Mouse (Mus musculus) spleen, embryonic (tissue): Measurements from ENCODE around the gene Cep70.

Experiments used
- CTCF ChIA-PET: fragments of 350-600 bp; sonication (Branson Sonifier 250); formaldehyde crosslinking; loops from one replicate; lab custom pipeline; 2022; lab: Charles Lee

Cep70 gene

GRCm38 (mm10) chr9:99319343-99319951 lies 76.3 kb downstream of the Cep70 start:
- CTCF ChIA-PET = no interaction called here

- CTCF ChIA-PET = no interaction called here
These were observed 76.8 kb downstream of the Cep70 start for GRCm38 (mm10) chr9:99320006-99320405.

DNA sequence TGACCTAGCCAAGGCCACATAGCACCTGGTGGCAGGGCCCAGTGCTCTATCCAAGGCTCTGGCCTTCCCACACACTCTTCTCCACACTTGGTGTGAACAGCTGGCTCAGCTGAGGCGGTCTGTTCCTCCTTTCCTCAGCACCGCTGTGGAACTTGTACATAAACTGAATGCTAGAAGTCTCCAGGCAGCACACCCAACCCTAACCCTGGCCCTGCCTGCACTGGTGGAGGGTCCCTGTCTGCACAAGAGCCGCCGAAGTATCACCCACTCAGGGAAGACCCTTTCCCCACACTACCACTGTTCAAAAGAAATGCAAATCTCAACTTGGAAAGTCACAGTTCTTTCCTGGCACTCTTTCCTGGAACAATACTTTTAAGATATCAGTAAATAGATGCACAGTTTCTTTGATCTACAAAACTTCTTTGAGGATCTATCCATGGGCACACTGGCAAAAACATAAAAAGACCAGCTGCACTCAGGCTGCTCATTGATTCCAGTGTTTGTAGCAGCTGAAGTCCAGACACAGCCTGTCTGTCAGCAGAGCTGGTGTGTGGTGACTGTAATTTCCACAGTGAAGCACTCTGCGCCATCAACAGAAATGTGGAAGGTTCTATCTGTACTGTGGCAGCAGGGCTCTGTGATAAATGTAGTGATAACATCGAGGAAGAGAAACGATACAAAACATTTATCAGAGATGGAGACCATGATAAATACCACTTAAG lies 82.2 kb downstream of the Cep70 start:
- CTCF ChIA-PET = no interaction called here

DNA sequence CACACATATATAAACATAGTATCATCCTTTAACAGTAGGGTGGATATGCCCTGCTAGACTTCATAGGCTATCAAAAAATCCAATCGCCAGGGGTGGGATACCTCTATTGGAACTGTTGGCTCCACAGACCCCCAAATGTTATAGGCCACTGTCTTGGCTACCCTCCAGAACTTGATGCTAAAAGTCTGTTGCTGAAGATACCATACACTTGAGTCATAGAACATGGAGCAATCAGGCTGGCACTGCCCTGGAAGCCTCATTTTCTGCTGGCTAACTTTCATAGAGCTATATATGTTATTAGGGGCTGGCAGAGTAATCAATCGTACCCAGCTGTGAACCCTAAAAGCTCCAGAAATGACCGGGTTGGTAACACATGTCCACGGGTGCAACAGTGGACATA lies 82.8 kb downstream of the Cep70 start:
- CTCF ChIA-PET = no interaction called here

DNA sequence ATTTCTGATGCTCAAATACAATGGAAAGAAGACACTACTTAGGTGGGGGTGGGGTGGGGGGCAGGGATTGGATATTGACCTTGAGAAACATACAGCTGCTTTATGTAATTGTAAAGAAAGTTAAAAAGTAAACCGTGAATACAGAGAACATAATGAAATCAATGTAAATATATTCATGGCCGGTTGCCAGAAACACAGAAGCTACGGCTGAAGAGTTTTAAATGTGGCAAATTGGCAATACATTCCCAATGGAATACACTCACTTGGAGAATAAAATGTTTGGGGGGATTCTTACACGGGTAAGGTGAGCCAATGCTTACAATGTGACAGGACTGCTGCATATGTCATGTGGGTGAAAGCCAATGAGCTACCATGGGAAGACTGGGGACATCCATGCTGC lies 83.7 kb downstream of the Cep70 start:
- CTCF ChIA-PET = no interaction called here

DNA sequence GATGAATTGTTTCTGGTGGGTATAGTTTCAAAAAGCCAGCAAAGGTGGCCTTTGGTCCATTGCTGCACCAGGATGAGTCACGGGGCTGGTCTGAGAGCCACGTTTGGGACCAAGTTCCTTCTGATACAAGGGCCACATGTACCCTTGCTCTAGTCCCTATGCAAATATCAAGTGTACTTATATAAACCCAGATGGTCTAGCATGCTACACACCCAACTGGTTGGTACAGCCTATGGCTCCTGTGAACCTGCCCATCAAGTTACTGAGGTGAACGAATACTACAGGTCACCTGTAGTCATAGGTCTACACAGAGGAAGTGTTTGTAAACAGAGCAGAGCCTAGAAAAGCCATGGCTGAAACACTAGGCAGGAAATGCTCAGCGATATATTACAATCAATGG lies 93.4 kb downstream of the Cep70 start:
- CTCF ChIA-PET = no interaction called here

GRCm38 (mm10) chr9:99338293-99338692 lies 95.1 kb downstream of the Cep70 start:
- CTCF ChIA-PET = no interaction called here

DNA sequence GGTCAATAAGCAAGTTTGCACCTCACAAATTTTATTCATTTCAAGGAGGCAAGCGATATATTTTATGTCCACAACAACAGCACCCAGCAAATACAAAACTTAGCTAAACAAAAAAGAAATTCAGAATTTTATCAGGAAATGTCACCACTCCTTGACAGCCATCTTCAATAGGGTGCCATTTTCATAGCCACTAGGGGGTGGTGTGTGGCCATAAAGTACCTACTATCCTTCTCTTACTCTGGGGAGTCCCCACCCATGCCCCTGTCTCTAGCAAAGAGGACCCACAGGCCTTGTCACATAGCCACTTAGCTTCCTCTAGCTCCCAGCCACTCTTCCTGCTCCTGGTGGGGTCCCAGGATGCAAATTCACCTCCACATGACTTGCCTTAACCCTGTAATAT lies 96.0 kb downstream of the Cep70 start:
- CTCF ChIA-PET = no interaction called here

- CTCF ChIA-PET = no interaction called here
These were observed 97.0 kb downstream of the Cep70 start for GRCm38 (mm10) chr9:99340126-99340525.

DNA sequence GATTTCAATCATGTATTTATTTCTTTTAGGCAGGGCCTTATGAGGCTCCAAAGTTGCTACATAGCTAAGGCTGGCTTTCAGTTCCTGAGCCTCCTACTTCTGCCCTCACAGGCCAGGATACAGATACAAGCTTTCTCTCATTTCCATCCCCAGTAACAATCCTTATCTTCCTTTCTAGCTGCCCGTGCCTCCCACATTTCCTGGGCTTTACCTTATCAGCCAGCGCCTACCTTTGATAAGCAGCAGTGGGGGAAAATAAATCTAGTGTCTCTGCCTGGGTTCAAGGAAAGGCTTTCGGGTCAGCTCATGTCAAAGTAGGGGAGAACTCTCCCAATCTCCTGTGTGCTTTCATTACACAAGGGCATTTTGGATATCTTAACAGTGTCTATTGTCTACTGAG lies 98.4 kb downstream of the Cep70 start:
- CTCF ChIA-PET = interaction anchor here (0.7 kb wide), 1 partner anchor 209 kb away, joined by 7 read pairs; no protein-coding TSS in a partner anchor

DNA sequence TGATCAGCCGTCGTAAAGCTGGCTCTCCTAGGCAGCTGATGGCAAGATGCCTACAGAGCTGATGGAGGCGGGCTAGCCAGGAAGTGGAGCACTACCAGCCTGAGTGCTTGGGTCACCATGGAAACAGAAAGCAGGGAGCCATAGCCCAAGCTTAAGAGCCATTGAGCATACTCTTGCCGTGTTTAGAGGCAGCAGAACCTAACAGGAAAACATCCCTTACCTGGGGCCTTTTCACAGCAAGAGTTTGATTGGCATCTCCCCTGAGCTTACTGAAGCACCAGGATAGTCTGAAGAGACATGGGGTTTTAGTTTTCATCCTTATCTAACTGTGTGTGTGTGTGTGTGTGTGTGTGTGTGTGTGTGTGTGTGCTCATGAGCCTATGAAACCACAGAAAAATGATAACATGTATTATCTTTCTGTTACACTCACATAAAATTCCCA lies 102.2 kb downstream of the Cep70 start:
- CTCF ChIA-PET = no interaction called here
